Mouse (Mus musculus): ENCODE data around the gene Taar3.

GRCm38 (mm10) chr10:23949508-23950005 lies at the start of gene Taar3:
- TF ChIP-seq POLR2A (IDR thresholded peaks at IDR 0.05; ENCODE audit: control insufficient read depth, extremely low read depth, insufficient read depth, low read length, poor library complexity) (no peak), CTCF (IDR thresholded peaks at IDR 0.05; ENCODE audit: borderline replicate concordance, control insufficient read depth, extremely low read depth, insufficient read depth, low read length, poor library complexity) (no peak)
